Mouse (Mus musculus): ENCODE results near the gene Lgr4. TPM values are rescaled to one million over a fixed set of nuclear protein-coding genes. Genes with fewer than 3 reads are reported as not detected.

The Lgr4 gene
- polyA plus RNA-seq, 1 experiment, result 3.8 TPM

GRCm38 (mm10) chr2:109965753-109966420 lies 48.4 kb downstream of the Lgr4 start:
- peaks cover 50% of the 10 kb centered on the region for H3K79me2 ChIP-seq (ENCODE audit: control insufficient read depth, insufficient read depth)
- no peak overlapping the region for H3ac ChIP-seq (ENCODE audit: control insufficient read depth, insufficient read length)
- no peak overlapping the region for H3K4me3 ChIP-seq
- H3K4me2 ChIP-seq (ENCODE audit: low read depth), result no peak overlapping the region
- TF ChIP-seq MYOG (IDR thresholded peaks at IDR 0.05; ENCODE audit: control insufficient read depth in 1 of 3, insufficient read depth in 1 of 3, insufficient read length in 2 of 3, low read depth in 2 of 3), result no peak
- no peak for TF ChIP-seq POLR2AphosphoS2 (IDR thresholded peaks at IDR 0.05; ENCODE audit: insufficient read length, low read depth)
- TF ChIP-seq E2F4 (IDR thresholded peaks at IDR 0.05; ENCODE audit: insufficient read depth), result no peak
- no peak for TF ChIP-seq MYOD1 (IDR thresholded peaks at IDR 0.05; ENCODE audit: control insufficient read depth in 1 of 3, insufficient read length in 2 of 3, low read depth in 2 of 3)
- TF ChIP-seq SRF (IDR thresholded peaks at IDR 0.05; ENCODE audit: control insufficient read depth, insufficient read length, low read depth), result no peak
- TF ChIP-seq USF1 (IDR thresholded peaks at IDR 0.05; ENCODE audit: low read depth), result no peak
- TF ChIP-seq CEBPB (IDR thresholded peaks at IDR 0.05; ENCODE audit: insufficient read depth, poor library complexity, severe bottlenecking), result no peak
- TF ChIP-seq REST (IDR thresholded peaks at IDR 0.05; ENCODE audit: insufficient read depth, insufficient read length), result no peak
- TF ChIP-seq MAX (IDR thresholded peaks at IDR 0.05; ENCODE audit: low read depth), result no peak
- H3K27me3 ChIP-seq (ENCODE audit: control insufficient read depth, insufficient read depth, insufficient read length), result no peaks in the 10 kb centered on the region
- no peaks in the 10 kb centered on the region for H3K36me3 ChIP-seq (ENCODE audit: control insufficient read depth, insufficient read depth)

- Histone ChIP-seq H3K79me2 (ENCODE audit: control insufficient read depth, insufficient read depth) (peaks cover 43% of the 10 kb centered on the region), H3K4me3 (no peak overlapping the region), H3K4me2 (ENCODE audit: low read depth) (no peak overlapping the region), H3K36me3 (ENCODE audit: control insufficient read depth, insufficient read depth) (no peaks in the 10 kb centered on the region), H3ac (ENCODE audit: control insufficient read depth, insufficient read length) (no peak overlapping the region), H3K27me3 (ENCODE audit: control insufficient read depth, insufficient read depth, insufficient read length) (no peaks in the 10 kb centered on the region)
- TF ChIP-seq POLR2A (IDR thresholded peaks at IDR 0.05; ENCODE audit: insufficient read length, low read depth) (no peak), CEBPB (IDR thresholded peaks at IDR 0.05; ENCODE audit: insufficient read depth, poor library complexity, severe bottlenecking) (no peak), TCF3 (IDR thresholded peaks at IDR 0.05; ENCODE audit: insufficient read length, low read depth) (no peak), E2F4 (IDR thresholded peaks at IDR 0.05; ENCODE audit: insufficient read depth) (no peak), MYOD1 (IDR thresholded peaks at IDR 0.05; ENCODE audit: control insufficient read depth in 1 of 3, insufficient read length in 2 of 3, low read depth in 2 of 3) (no peak), MYOG (IDR thresholded peaks at IDR 0.05; ENCODE audit: control insufficient read depth in 1 of 3, insufficient read depth in 1 of 3, insufficient read length in 2 of 3, low read depth in 2 of 3) (no peak), MAX (IDR thresholded peaks at IDR 0.05; ENCODE audit: low read depth) (no peak), TCF12 (IDR thresholded peaks at IDR 0.05; ENCODE audit: insufficient read depth, poor library complexity, severe bottlenecking) (no peak), POLR2AphosphoS2 (IDR thresholded peaks at IDR 0.05; ENCODE audit: insufficient read length, low read depth) (no peak), SRF (IDR thresholded peaks at IDR 0.05; ENCODE audit: control insufficient read depth, insufficient read length, low read depth) (no peak)
Measured at GRCm38 (mm10) chr2:109966863-109967262, 49.4 kb downstream of the Lgr4 start.

GRCm38 (mm10) chr2:109969381-109969780 lies 51.9 kb downstream of the Lgr4 start:
- H3K36me3 ChIP-seq (ENCODE audit: control insufficient read depth, insufficient read depth), result no peaks in the 10 kb centered on the region
- H3K27me3 ChIP-seq (ENCODE audit: control insufficient read depth, insufficient read depth, insufficient read length), result no peaks in the 10 kb centered on the region
- no peak overlapping the region for H3ac ChIP-seq (ENCODE audit: control insufficient read depth, insufficient read length)
- peaks cover 31% of the 10 kb centered on the region for H3K79me2 ChIP-seq (ENCODE audit: control insufficient read depth, insufficient read depth)
- no peak for TF ChIP-seq MAX (IDR thresholded peaks at IDR 0.05; ENCODE audit: low read depth)
- no peak for TF ChIP-seq TCF12 (IDR thresholded peaks at IDR 0.05; ENCODE audit: insufficient read depth, poor library complexity, severe bottlenecking)
- TF ChIP-seq E2F4 (IDR thresholded peaks at IDR 0.05; ENCODE audit: insufficient read depth), result no peak
- TF ChIP-seq POLR2AphosphoS2 (IDR thresholded peaks at IDR 0.05; ENCODE audit: insufficient read length, low read depth), result no peak
- H3K4me2 ChIP-seq (ENCODE audit: low read depth), result no peak overlapping the region
- H3K4me3 ChIP-seq, result no peak overlapping the region

GRCm38 (mm10) chr2:109969926-109970532 lies 52.6 kb downstream of the Lgr4 start:
- peaks cover 31% of the 10 kb centered on the region for H3K79me2 ChIP-seq (ENCODE audit: control insufficient read depth, insufficient read depth)
- no peak overlapping the region for H3ac ChIP-seq (ENCODE audit: control insufficient read depth, insufficient read length)
- TF ChIP-seq E2F4 (IDR thresholded peaks at IDR 0.05; ENCODE audit: insufficient read depth) (no peak), POLR2AphosphoS2 (IDR thresholded peaks at IDR 0.05; ENCODE audit: insufficient read length, low read depth) (no peak), USF1 (IDR thresholded peaks at IDR 0.05; ENCODE audit: low read depth) (no peak), TCF3 (IDR thresholded peaks at IDR 0.05; ENCODE audit: insufficient read length, low read depth) (no peak), MYOG (IDR thresholded peaks at IDR 0.05; ENCODE audit: control insufficient read depth in 1 of 3, insufficient read depth in 1 of 3, insufficient read length in 2 of 3, low read depth in 2 of 3) (no peak), CEBPB (IDR thresholded peaks at IDR 0.05; ENCODE audit: insufficient read depth, poor library complexity, severe bottlenecking) (no peak), SRF (IDR thresholded peaks at IDR 0.05; ENCODE audit: control insufficient read depth, insufficient read length, low read depth) (no peak), POLR2A (IDR thresholded peaks at IDR 0.05; ENCODE audit: insufficient read length, low read depth) (no peak), TCF12 (IDR thresholded peaks at IDR 0.05; ENCODE audit: insufficient read depth, poor library complexity, severe bottlenecking) (no peak), MYOD1 (IDR thresholded peaks at IDR 0.05; ENCODE audit: control insufficient read depth in 1 of 3, insufficient read length in 2 of 3, low read depth in 2 of 3) (no peak), MAX (IDR thresholded peaks at IDR 0.05; ENCODE audit: low read depth) (no peak), REST (IDR thresholded peaks at IDR 0.05; ENCODE audit: insufficient read depth, insufficient read length) (no peak)
- H3K4me2 ChIP-seq (ENCODE audit: low read depth), result no peak overlapping the region
- H3K4me3 ChIP-seq, result no peak overlapping the region
- no peaks in the 10 kb centered on the region for H3K36me3 ChIP-seq (ENCODE audit: control insufficient read depth, insufficient read depth)
- H3K27me3 ChIP-seq (ENCODE audit: control insufficient read depth, insufficient read depth, insufficient read length), result no peaks in the 10 kb centered on the region
